Mouse (Mus musculus): Measurements from ENCODE around the gene Mdc1.
A peak's percentile ranks its signal among the peaks of the same experiment; 100 is the strongest.

Mdc1 gene

GRCm38 (mm10) chr17:35841076-35841950 is at the start of gene Mdc1:
Gene Mdc1, plus strand, starts transcription at chr17:35841515.
- DNase-seq (ENCODE audit: low read depth), result peak; percentile 99

GRCm38 (mm10) chr17:35792837-35793236 is 48.5 kb upstream of the Mdc1 start:
- DNase-seq (ENCODE audit: low read depth), result no peak

- DNase-seq (ENCODE audit: low read depth), result no peak
Measured at GRCm38 (mm10) chr17:35795099-35795498, 46.2 kb upstream of the Mdc1 start.

GRCm38 (mm10) chr17:35795656-35796055 is 45.7 kb upstream of the Mdc1 start:
- no peak for DNase-seq (ENCODE audit: low read depth)

GRCm38 (mm10) chr17:35796835-35797234 is 44.5 kb upstream of the Mdc1 start:
- DNase-seq (ENCODE audit: low read depth), result no peak

- DNase-seq (ENCODE audit: low read depth), result no peak
Measured at GRCm38 (mm10) chr17:35800905-35801304, 40.4 kb upstream of the Mdc1 start.

- no peak for DNase-seq (ENCODE audit: low read depth)
Measured at GRCm38 (mm10) chr17:35803020-35803419, 38.3 kb upstream of the Mdc1 start.

- DNase-seq (ENCODE audit: low read depth), result no peak
Measured at GRCm38 (mm10) chr17:35803858-35804399, 37.4 kb upstream of the Mdc1 start.

GRCm38 (mm10) chr17:35808073-35808472 is 33.2 kb upstream of the Mdc1 start:
- no peak for DNase-seq (ENCODE audit: low read depth)

GRCm38 (mm10) chr17:35809395-35809794 is 31.9 kb upstream of the Mdc1 start:
- no peak for DNase-seq (ENCODE audit: low read depth)

- DNase-seq (ENCODE audit: low read depth), result no peak
Measured at GRCm38 (mm10) chr17:35810900-35811648, 30.2 kb upstream of the Mdc1 start.

GRCm38 (mm10) chr17:35812307-35812706 is 29.0 kb upstream of the Mdc1 start:
- DNase-seq (ENCODE audit: low read depth), result no peak

- no peak for DNase-seq (ENCODE audit: low read depth)
Measured at GRCm38 (mm10) chr17:35812736-35813135, 28.6 kb upstream of the Mdc1 start.

- no peak for DNase-seq (ENCODE audit: low read depth)
Measured at GRCm38 (mm10) chr17:35813245-35813647, 28.1 kb upstream of the Mdc1 start.

GRCm38 (mm10) chr17:35813653-35814052 is 27.7 kb upstream of the Mdc1 start:
- DNase-seq (ENCODE audit: low read depth), result no peak

GRCm38 (mm10) chr17:35814678-35815077 is 26.6 kb upstream of the Mdc1 start:
- DNase-seq (ENCODE audit: low read depth), result no peak

GRCm38 (mm10) chr17:35815836-35816235 is 25.5 kb upstream of the Mdc1 start:
- no peak for DNase-seq (ENCODE audit: low read depth)

GRCm38 (mm10) chr17:35816686-35817085 is 24.6 kb upstream of the Mdc1 start:
- DNase-seq (ENCODE audit: low read depth), result no peak

- no peak for DNase-seq (ENCODE audit: low read depth)
Measured at GRCm38 (mm10) chr17:35817226-35817625, 24.1 kb upstream of the Mdc1 start.

- DNase-seq (ENCODE audit: low read depth), result no peak
Measured at GRCm38 (mm10) chr17:35820111-35820510, 21.2 kb upstream of the Mdc1 start.

GRCm38 (mm10) chr17:35821439-35822430 is 19.6 kb upstream of the Mdc1 start, which contains the start of gene Ier3:
Gene Ier3, plus strand, starts transcription at chr17:35821684.
- no peak for DNase-seq (ENCODE audit: low read depth)

- DNase-seq (ENCODE audit: low read depth), result no peak
Measured at GRCm38 (mm10) chr17:35822564-35822963, 18.8 kb upstream of the Mdc1 start.

Data from c-Kit-positive CD71-positive TER-119-negative erythroid progenitor cells, embryonic 14.5 days (primary cell).